Mouse (Mus musculus): Measurements from ENCODE around the gene Cngb1. TPM values are rescaled to one million over a fixed set of nuclear protein-coding genes. Genes with fewer than 3 reads are reported as not detected.

Gene Cngb1
- polyA plus RNA-seq, 1 experiment: 0.19 TPM

GRCm38 (mm10) chr8:95204039-95204380 is 102.4 kb downstream of the Cngb1 start:
- Histone ChIP-seq H3K9ac (ENCODE audit: low read depth, poor library complexity, severe bottlenecking) (no peak overlapping the region), H3K4me3 (ENCODE audit: low read depth, low read length) (no peak overlapping the region)
- TF ChIP-seq CTCF (IDR thresholded peaks at IDR 0.05; ENCODE audit: low read depth, low read length): peak; percentile 94
- TF ChIP-seq POLR2A (IDR thresholded peaks at IDR 0.05; ENCODE audit: insufficient read depth, low read length): no peak

GRCm38 (mm10) chr8:95203326-95204038 is 102.9 kb downstream of the Cngb1 start:
- no peak for TF ChIP-seq CTCF (IDR thresholded peaks at IDR 0.05; ENCODE audit: low read depth, low read length)
- no peak for TF ChIP-seq EP300 (IDR thresholded peaks at IDR 0.05; ENCODE audit: insufficient read depth, low read depth, low read length)
- TF ChIP-seq POLR2A (IDR thresholded peaks at IDR 0.05; ENCODE audit: insufficient read depth, low read length): no peak
- H3K36me3 ChIP-seq (ENCODE audit: control insufficient read depth, insufficient read depth, low read length, poor library complexity, severe bottlenecking): no peaks in the 10 kb centered on the region
- no peaks in the 10 kb centered on the region for H3K27me3 ChIP-seq (ENCODE audit: control insufficient read depth, insufficient read depth, low read length, poor library complexity, severe bottlenecking)
- H3K27ac ChIP-seq (ENCODE audit: insufficient read depth, low read length): no peak overlapping the region
- H3K4me3 ChIP-seq (ENCODE audit: low read depth, low read length): no peak overlapping the region
- H3K9ac ChIP-seq (ENCODE audit: low read depth, poor library complexity, severe bottlenecking): no peak overlapping the region
- H3K4me1 ChIP-seq (ENCODE audit: control insufficient read depth, insufficient read depth, low read length): no peaks in the 10 kb centered on the region
- no peaks in the 10 kb centered on the region for H3K9me3 ChIP-seq (replicated peaks; ENCODE audit: control insufficient read depth, insufficient read depth, low read length, poor library complexity, severe bottlenecking)

More at GRCm38 (mm10) chr8:95204039-95204380, 102.4 kb downstream of the Cngb1 start:
- H3K27me3 ChIP-seq (ENCODE audit: control insufficient read depth, insufficient read depth, low read length, poor library complexity, severe bottlenecking): no peaks in the 10 kb centered on the region
- H3K36me3 ChIP-seq (ENCODE audit: control insufficient read depth, insufficient read depth, low read length, poor library complexity, severe bottlenecking): no peaks in the 10 kb centered on the region
- no peak overlapping the region for H3K27ac ChIP-seq (ENCODE audit: insufficient read depth, low read length)
- no peaks in the 10 kb centered on the region for H3K9me3 ChIP-seq (replicated peaks; ENCODE audit: control insufficient read depth, insufficient read depth, low read length, poor library complexity, severe bottlenecking)
- no peaks in the 10 kb centered on the region for H3K4me1 ChIP-seq (ENCODE audit: control insufficient read depth, insufficient read depth, low read length)

GRCm38 (mm10) chr8:95202649-95203275 is 103.6 kb downstream of the Cngb1 start, which contains the start of gene Kifc3:
Gene Kifc3, minus strand, starts transcription at chr8:95202812.
- no peak within 1 kb of the TSS for H3K4me3 ChIP-seq (ENCODE audit: low read depth, low read length)
- H3K27me3 ChIP-seq (ENCODE audit: control insufficient read depth, insufficient read depth, low read length, poor library complexity, severe bottlenecking): no peaks in the 10 kb centered on the region
- no peaks in the 10 kb centered on the region for H3K36me3 ChIP-seq (ENCODE audit: control insufficient read depth, insufficient read depth, low read length, poor library complexity, severe bottlenecking)
- no peaks in the 10 kb centered on the region for H3K4me1 ChIP-seq (ENCODE audit: control insufficient read depth, insufficient read depth, low read length)
- no peak for TF ChIP-seq CTCF (IDR thresholded peaks at IDR 0.05; ENCODE audit: low read depth, low read length)
- no peak for TF ChIP-seq EP300 (IDR thresholded peaks at IDR 0.05; ENCODE audit: insufficient read depth, low read depth, low read length)
- no peak for TF ChIP-seq POLR2A (IDR thresholded peaks at IDR 0.05; ENCODE audit: insufficient read depth, low read length)
- peak within 1 kb of the TSS; percentile 37 for H3K9ac ChIP-seq (ENCODE audit: low read depth, poor library complexity, severe bottlenecking)
- H3K9me3 ChIP-seq (replicated peaks; ENCODE audit: control insufficient read depth, insufficient read depth, low read length, poor library complexity, severe bottlenecking): no peaks in the 10 kb centered on the region
- no peak within 1 kb of the TSS; the same call in 1 of the 2 replicates for H3K27ac ChIP-seq (ENCODE audit: insufficient read depth, low read length)

GRCm38 (mm10) chr8:95202056-95202570 is 104.3 kb downstream of the Cngb1 start:
- Histone ChIP-seq H3K36me3 (ENCODE audit: control insufficient read depth, insufficient read depth, low read length, poor library complexity, severe bottlenecking) (no peaks in the 10 kb centered on the region), H3K9ac (ENCODE audit: low read depth, poor library complexity, severe bottlenecking) (peak overlapping the region; percentile 37; the same call in 1 of the 2 replicates), H3K4me1 (ENCODE audit: control insufficient read depth, insufficient read depth, low read length) (no peaks in the 10 kb centered on the region), H3K27ac (ENCODE audit: insufficient read depth, low read length) (no peak overlapping the region), H3K27me3 (ENCODE audit: control insufficient read depth, insufficient read depth, low read length, poor library complexity, severe bottlenecking) (no peaks in the 10 kb centered on the region), H3K4me3 (ENCODE audit: low read depth, low read length) (no peak overlapping the region), H3K9me3 (replicated peaks; ENCODE audit: control insufficient read depth, insufficient read depth, low read length, poor library complexity, severe bottlenecking) (no peaks in the 10 kb centered on the region)
- TF ChIP-seq CTCF (IDR thresholded peaks at IDR 0.05; ENCODE audit: low read depth, low read length) (no peak), POLR2A (IDR thresholded peaks at IDR 0.05; ENCODE audit: insufficient read depth, low read length) (no peak), EP300 (IDR thresholded peaks at IDR 0.05; ENCODE audit: insufficient read depth, low read depth, low read length) (no peak)

- no peaks in the 10 kb centered on the region for H3K9me3 ChIP-seq (replicated peaks; ENCODE audit: control insufficient read depth, insufficient read depth, low read length, poor library complexity, severe bottlenecking)
- no peak overlapping the region for H3K4me3 ChIP-seq (ENCODE audit: low read depth, low read length)
- no peaks in the 10 kb centered on the region for H3K36me3 ChIP-seq (ENCODE audit: control insufficient read depth, insufficient read depth, low read length, poor library complexity, severe bottlenecking)
- TF ChIP-seq POLR2A (IDR thresholded peaks at IDR 0.05; ENCODE audit: insufficient read depth, low read length) (no peak), EP300 (IDR thresholded peaks at IDR 0.05; ENCODE audit: insufficient read depth, low read depth, low read length) (no peak), CTCF (IDR thresholded peaks at IDR 0.05; ENCODE audit: low read depth, low read length) (no peak)
- H3K9ac ChIP-seq (ENCODE audit: low read depth, poor library complexity, severe bottlenecking): no peak overlapping the region
- no peaks in the 10 kb centered on the region for H3K4me1 ChIP-seq (ENCODE audit: control insufficient read depth, insufficient read depth, low read length)
- H3K27ac ChIP-seq (ENCODE audit: insufficient read depth, low read length): no peak overlapping the region
- H3K27me3 ChIP-seq (ENCODE audit: control insufficient read depth, insufficient read depth, low read length, poor library complexity, severe bottlenecking): no peaks in the 10 kb centered on the region
Measured at GRCm38 (mm10) chr8:95201491-95201890, 104.9 kb downstream of the Cngb1 start.

GRCm38 (mm10) chr8:95200001-95200405 is 106.4 kb downstream of the Cngb1 start:
- no peak overlapping the region for H3K4me3 ChIP-seq (ENCODE audit: low read depth, low read length)
- H3K27me3 ChIP-seq (ENCODE audit: control insufficient read depth, insufficient read depth, low read length, poor library complexity, severe bottlenecking): no peaks in the 10 kb centered on the region
- no peaks in the 10 kb centered on the region for H3K36me3 ChIP-seq (ENCODE audit: control insufficient read depth, insufficient read depth, low read length, poor library complexity, severe bottlenecking)
- TF ChIP-seq CTCF (IDR thresholded peaks at IDR 0.05; ENCODE audit: low read depth, low read length): no peak
- no peak for TF ChIP-seq EP300 (IDR thresholded peaks at IDR 0.05; ENCODE audit: insufficient read depth, low read depth, low read length)
- no peak for TF ChIP-seq POLR2A (IDR thresholded peaks at IDR 0.05; ENCODE audit: insufficient read depth, low read length)
- H3K9ac ChIP-seq (ENCODE audit: low read depth, poor library complexity, severe bottlenecking): no peak overlapping the region
- peak overlapping the region; percentile 7; the same call in 1 of the 2 replicates for H3K27ac ChIP-seq (ENCODE audit: insufficient read depth, low read length)
- H3K9me3 ChIP-seq (replicated peaks; ENCODE audit: control insufficient read depth, insufficient read depth, low read length, poor library complexity, severe bottlenecking): no peaks in the 10 kb centered on the region
- H3K4me1 ChIP-seq (ENCODE audit: control insufficient read depth, insufficient read depth, low read length): no peaks in the 10 kb centered on the region

Data from ES-Bruce4 (cell line).